Mouse (Mus musculus) embryonic stem cell, embryonic (primary cell): ENCODE measurements around the gene Wdr66.

ENCODE experiments used
- CTCF ChIA-PET, 4 experiments: fragments of 300-600 bp in 2 of 4; fragments of 350-600 bp in 2 of 4; sonication (Branson Sonifier 250); formaldehyde crosslinking; loops; one replicate each; lab custom pipeline; 2022; ENCODE audit warnings: inconsistent platforms in 2 of 4; lab: Charles Lee
- POLR2A ChIA-PET, 4 experiments: fragments of 300-600 bp in 2 of 4; fragments of 350-600 bp in 2 of 4; sonication (Branson Sonifier 250); formaldehyde crosslinking; loops; one replicate each; lab custom pipeline; 2022; ENCODE audit warnings: antibody characterized with exemption in 4 of 4, inconsistent platforms in 1 of 4; lab: Charles Lee

Wdr66 gene

GRCm38 (mm10) chr5:123256841-123257755, 5.2 kb downstream of the Wdr66 start:
- ChIA-PET POLR2A (interaction anchor here in 2 of 4 experiments (0.6 to 1.1 kb wide), 5 partner anchors 15 to 336 kb away, joined by 3 to 5 read pairs (median 3); no protein-coding TSS in a partner anchor), CTCF (interaction anchor here (0.6 to 2.4 kb wide), 15 partner anchors 8 to 1831 kb away, joined by 3 to 17 read pairs (median 3); partner anchors contain the start of gene Bcl7a (in 1 of the 4))

DNA sequence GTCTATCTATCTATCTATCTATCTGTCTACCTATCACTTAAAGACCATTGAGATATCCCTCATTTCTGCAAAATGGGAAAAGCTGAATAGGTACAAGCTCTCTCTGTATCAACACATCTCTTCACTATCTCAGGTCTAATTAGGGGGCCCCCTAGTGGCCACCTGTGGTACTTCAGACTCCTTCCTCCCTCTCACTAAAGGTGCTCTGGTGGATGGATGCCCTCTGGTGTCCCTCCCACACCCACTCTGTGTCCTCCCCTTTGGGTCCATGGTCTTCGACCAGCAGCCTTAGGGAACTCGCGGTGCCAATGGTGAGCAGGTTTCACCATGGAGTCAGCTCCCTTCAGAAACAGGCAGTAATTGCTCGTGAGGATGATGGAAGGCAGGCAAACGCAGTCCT, 7.1 kb downstream of the Wdr66 start:
- POLR2A ChIA-PET, result interaction anchor here in 2 of 4 experiments (0.5 to 1.0 kb wide), 3 partner anchors 18 to 506 kb away, joined by 4 to 5 read pairs (median 4); no protein-coding TSS in a partner anchor
- CTCF ChIA-PET, result interaction anchor here (0.5 to 2.4 kb wide), 62 partner anchors 8 to 1047 kb away, joined by 3 to 17 read pairs (median 4); partner anchors contain the start of genes Bcl7a (in 1 of the 4) and Rhof (in 1 of the 4)

DNA sequence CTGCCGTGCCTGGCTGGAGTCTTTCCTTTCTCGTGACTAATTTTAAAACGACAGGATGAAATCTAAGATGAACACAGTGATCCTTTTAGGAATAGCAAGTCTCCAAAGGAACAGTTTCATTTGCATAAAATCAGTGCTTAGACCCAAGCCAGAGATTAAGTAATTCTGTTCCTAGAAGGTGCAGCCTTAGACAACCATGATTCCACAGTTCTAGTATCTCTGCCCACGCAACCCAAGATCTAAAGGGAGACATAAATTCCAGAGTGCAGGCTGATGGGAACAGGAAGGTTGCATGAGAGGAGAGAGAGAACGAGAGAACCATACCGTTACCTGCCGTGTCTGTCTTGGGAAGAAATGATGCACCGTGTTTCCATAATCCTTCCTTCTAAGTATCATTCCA, 8.8 kb downstream of the Wdr66 start:
- CTCF ChIA-PET, result interaction anchor here in 3 of 4 experiments (0.6 to 0.7 kb wide), 4 partner anchors 104 to 942 kb away, joined by 3 to 8 read pairs (median 3); no protein-coding TSS in a partner anchor
- POLR2A ChIA-PET, result no interaction called here

- ChIA-PET POLR2A (interaction anchor here in 1 of 4 experiments (1.0 kb wide), 1 partner anchor 109 kb away, joined by 3 read pairs; no protein-coding TSS in a partner anchor), CTCF (interaction anchor here in 2 of 4 experiments (0.6 to 2.6 kb wide), 8 partner anchors 8 to 207 kb away, joined by 3 to 13 read pairs (median 4); partner anchors contain the start of genes Rhof (in 1 of the 2) and Wdr66 (in 1 of the 2))
These were observed 15.0 kb downstream of the Wdr66 start for GRCm38 (mm10) chr5:123266909-123267308.

DNA sequence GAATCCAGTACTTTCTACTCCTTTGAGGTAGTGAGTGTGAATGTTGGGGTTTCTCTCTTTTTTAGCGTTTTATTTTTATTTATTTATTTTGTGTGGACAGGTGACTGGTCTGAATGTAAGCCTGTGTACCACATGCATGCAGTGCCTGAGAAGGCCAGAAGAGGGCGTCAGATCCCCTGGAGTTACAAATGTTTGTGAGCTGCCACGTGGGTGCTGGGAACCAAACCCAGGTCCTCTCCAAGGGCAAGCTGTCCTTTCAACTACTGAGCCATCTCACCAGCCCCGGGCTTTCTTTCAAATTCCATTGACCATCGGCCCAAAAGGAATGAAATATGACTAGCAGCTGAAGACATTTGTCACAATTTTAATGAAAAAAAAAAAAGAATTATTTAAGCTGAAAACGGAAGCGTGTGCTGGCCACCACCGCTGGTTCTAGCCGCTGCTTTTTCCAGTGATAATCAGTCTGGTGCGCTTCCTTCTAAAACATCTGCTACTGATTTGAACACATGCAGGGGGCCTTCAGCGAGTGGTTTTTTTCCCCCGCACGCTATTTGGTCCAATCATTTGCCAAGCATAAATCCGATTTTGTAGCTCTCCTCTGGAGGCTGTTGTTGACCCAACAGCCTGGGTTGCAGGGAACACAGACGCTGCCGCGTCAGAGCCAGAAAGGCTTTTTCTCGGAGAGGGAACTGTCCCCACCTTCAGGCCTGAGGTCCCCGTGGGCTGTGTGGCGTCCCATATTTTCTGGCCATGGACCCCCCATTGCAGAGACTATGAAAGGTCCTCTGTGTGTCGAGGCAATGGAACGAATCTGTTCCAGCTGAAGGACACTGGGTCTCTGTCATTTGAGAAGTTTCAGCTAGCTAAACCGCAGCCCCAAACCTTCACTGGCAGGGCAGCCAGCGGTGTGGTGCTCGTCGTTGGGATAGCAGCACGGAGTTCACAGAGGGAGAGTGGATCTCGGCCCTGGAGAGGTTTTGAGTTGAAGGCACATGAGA, 16.9 kb downstream of the Wdr66 start:
- CTCF ChIA-PET, result interaction anchor here (0.5 to 3.5 kb wide), 19 partner anchors 8 to 421 kb away, joined by 3 to 16 read pairs (median 4); partner anchors contain the start of genes Tmem120b (in 1 of the 4) and Wdr66 (in 1 of the 4)
- POLR2A ChIA-PET, result interaction anchor here in 3 of 4 experiments (0.6 to 1.0 kb wide), 3 partner anchors 16 to 345 kb away, joined by 3 to 6 read pairs (median 3); no protein-coding TSS in a partner anchor

DNA sequence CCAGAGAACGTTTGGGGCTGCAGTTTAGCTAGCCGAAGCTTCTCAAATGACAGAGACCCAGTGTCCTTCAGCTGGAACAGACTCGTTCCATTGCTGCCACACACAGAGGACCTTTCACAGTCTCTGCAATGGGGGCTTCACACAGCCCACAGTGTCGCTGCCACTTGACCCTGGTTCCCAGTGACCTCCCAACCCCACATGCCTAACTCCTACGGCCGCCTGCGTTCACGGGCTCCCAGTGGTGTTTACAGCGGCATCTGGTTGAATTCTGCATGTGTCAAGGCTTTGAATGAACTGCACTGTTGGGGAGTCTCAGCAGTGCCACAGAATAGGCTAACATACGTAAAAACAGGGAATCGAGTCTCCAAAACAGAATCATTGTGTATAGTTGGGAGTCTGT, 19.0 kb downstream of the Wdr66 start:
- ChIA-PET POLR2A (interaction anchor here in 1 of 4 experiments (0.6 kb wide), 1 partner anchor 137 kb away, joined by 3 read pairs; no protein-coding TSS in a partner anchor), CTCF (interaction anchor here in 2 of 4 experiments (0.8 to 3.5 kb wide), 4 partner anchors 12 to 121 kb away, joined by 3 to 16 read pairs (median 4); no protein-coding TSS in a partner anchor)

DNA sequence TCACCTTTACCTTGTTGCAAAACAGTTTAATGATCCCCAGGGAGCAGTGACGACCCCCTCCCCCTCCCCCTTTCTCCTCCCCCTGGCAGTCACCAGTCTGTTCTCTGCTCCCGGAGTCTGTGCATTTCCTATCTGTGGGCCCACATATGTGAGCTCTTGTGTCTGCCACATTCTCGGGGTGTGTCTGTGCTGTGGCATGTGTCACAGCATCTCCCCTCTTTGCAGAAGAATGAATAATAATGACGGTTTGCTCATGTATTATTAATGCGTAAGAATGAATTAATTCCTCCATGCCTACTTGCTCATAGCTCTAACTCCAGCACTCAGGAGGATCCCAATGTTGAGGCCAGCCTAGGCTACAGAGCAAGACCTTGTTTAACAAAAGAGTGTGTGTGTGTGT, 21.0 kb downstream of the Wdr66 start:
- ChIA-PET CTCF (interaction anchor here (0.5 to 2.5 kb wide), 9 partner anchors 12 to 355 kb away, joined by 3 to 11 read pairs (median 4); no protein-coding TSS in a partner anchor), POLR2A (interaction anchor here in 2 of 4 experiments (0.5 to 1.2 kb wide), 4 partner anchors 13 to 77 kb away, joined by 3 to 4 read pairs (median 3); no protein-coding TSS in a partner anchor)

- POLR2A ChIA-PET, result interaction anchor here in 2 of 4 experiments (0.5 to 1.7 kb wide), 10 partner anchors 12 to 680 kb away, joined by 3 to 5 read pairs (median 3); no protein-coding TSS in a partner anchor
- CTCF ChIA-PET, result interaction anchor here (0.5 to 2.3 kb wide), 23 partner anchors 8 to 977 kb away, joined by 3 to 19 read pairs (median 3); partner anchors contain the start of genes Bcl7a (in 1 of the 4) and Wdr66 (in 1 of the 4)
These were observed 24.9 kb downstream of the Wdr66 start for GRCm38 (mm10) chr5:123276636-123277341.

- CTCF ChIA-PET, result interaction anchor here in 3 of 4 experiments (0.6 to 2.3 kb wide), 14 partner anchors 9 to 213 kb away, joined by 3 to 19 read pairs (median 4); partner anchors contain the start of gene Wdr66 (in 1 of the 3)
- POLR2A ChIA-PET, result interaction anchor here in 3 of 4 experiments (0.6 to 1.7 kb wide), 6 partner anchors 13 to 366 kb away, joined by 3 to 5 read pairs (median 3); no protein-coding TSS in a partner anchor
These were observed 25.4 kb downstream of the Wdr66 start for GRCm38 (mm10) chr5:123277342-123277701.

DNA sequence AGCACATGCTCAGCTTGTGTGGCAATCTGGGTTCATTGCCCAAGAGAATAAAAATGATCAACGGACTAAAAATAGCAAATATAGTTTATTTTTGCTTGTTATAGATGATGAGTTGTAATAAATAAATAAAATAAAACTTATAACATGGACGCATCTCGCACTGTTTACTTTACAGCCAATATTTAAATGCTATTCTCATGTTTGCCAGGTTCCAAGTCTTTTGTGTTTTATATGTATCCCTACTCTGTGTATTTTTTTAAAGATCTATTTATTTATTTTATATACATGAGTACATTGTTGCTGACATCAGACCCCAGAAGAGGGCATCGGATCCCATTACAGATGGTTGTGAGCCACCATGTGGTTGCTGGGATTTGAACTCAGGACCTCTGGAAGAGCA, 25.8 kb downstream of the Wdr66 start:
- CTCF ChIA-PET, result interaction anchor here in 3 of 4 experiments (0.6 to 2.3 kb wide), 7 partner anchors 9 to 213 kb away, joined by 3 to 19 read pairs (median 5); no protein-coding TSS in a partner anchor
- POLR2A ChIA-PET, result interaction anchor here in 2 of 4 experiments (0.7 to 0.8 kb wide), 2 partner anchors 19 to 203 kb away, joined by 3 to 5 read pairs; no protein-coding TSS in a partner anchor

- POLR2A ChIA-PET, result no interaction called here
- CTCF ChIA-PET, result interaction anchor here in 1 of 4 experiments (0.7 kb wide), 1 partner anchor 192 kb away, joined by 3 read pairs; no protein-coding TSS in a partner anchor
These were observed 27.3 kb downstream of the Wdr66 start for GRCm38 (mm10) chr5:123279248-123279647.

DNA sequence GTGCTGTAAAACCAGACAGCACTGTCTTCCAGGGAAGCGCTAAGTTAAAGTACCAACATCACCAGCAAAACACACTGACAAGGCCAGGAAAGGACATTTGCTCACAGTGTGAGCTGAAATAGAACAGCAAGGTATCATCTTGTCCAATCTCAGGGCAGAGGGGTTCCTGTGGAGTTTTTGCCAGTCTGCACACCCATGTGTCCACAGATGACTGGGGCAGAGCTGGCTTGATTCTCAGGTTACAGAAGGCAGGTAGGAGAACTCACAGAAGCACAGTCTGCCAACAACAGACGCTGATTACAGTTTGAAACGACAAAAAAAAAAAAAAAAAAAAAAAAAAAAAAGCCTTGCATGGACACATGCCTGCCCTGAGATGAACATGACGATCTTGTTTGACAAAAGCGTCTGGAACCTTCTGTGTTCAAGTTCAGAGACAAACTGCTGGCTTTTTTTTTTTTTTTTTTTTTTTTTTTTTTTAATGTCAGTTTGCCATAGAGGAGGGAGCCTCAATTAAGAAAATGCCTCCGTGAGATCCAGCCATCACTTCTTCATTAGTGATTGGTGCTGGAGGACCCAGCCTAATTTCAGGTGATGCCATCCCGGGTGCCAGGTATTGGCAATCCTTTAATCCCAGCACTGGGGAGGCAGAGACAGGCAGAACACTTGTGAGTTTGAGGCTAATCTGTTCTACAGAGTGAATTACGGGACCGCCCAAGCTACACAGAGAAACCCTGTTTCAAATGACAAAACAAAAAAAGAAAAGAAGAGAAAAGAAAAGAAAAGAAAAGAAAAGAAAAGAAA, 29.6 kb downstream of the Wdr66 start:
- POLR2A ChIA-PET, result interaction anchor here in 1 of 4 experiments (0.6 to 0.7 kb wide), 2 partner anchors 215 to 218 kb away, joined by 3 to 4 read pairs; no protein-coding TSS in a partner anchor
- CTCF ChIA-PET, result no interaction called here

DNA sequence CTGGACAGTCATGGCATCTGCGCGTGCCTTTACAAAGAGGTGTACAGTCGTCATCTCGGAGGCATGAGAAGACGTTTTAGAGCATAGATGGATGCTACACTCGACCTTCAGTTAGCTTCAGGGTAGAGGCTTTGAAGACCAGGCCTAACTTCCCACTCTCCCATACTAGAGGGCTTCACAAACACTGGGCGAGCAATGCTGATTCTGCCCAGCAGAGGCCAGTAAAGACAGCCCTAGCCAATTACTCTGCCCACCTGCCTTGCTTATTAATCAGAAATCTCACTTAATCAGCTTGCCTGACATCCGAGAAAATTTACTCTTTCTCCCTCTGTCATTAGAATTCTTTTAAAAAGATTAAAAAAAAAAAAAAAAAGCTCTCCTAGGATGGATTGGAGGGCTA, 33.3 kb downstream of the Wdr66 start:
- POLR2A ChIA-PET, result interaction anchor here in 2 of 4 experiments (0.6 to 1.5 kb wide), 6 partner anchors 13 to 627 kb away, joined by 3 to 6 read pairs (median 3); no protein-coding TSS in a partner anchor
- CTCF ChIA-PET, result interaction anchor here (0.5 to 4.0 kb wide), 45 partner anchors 9 to 1024 kb away, joined by 3 to 24 read pairs (median 4); partner anchors contain the start of genes Wdr66 (in 2 of the 4) and Orai1 (in 1 of the 4)

- ChIA-PET CTCF (interaction anchor here in 3 of 4 experiments (0.6 to 4.0 kb wide), 10 partner anchors 8 to 286 kb away, joined by 3 to 19 read pairs (median 4); partner anchors contain the start of gene Wdr66 (in 2 of the 3)), POLR2A (no interaction called here)
These were observed 36.2 kb downstream of the Wdr66 start for GRCm38 (mm10) chr5:123288079-123288478.

- ChIA-PET POLR2A (no interaction called here), CTCF (interaction anchor here in 1 of 4 experiments (0.6 kb wide), 1 partner anchor 12 kb away, joined by 3 read pairs; no protein-coding TSS in a partner anchor)
These were observed 42.8 kb downstream of the Wdr66 start for GRCm38 (mm10) chr5:123294653-123295052.
